Mouse (Mus musculus) intestine, postnatal 0 days (tissue): ENCODE data around the gene Bcap31. TPM values are rescaled to one million over a fixed set of nuclear protein-coding genes. Genes with fewer than 3 reads are reported as not detected.

ENCODE experiments used
- ATAC-seq: fragments of 200-750 bp; cut with Nextera tagmentation; 2 replicates; pipeline ENCODE4 v1.8.0; 2017; ENCODE audit warnings: mild to moderate bottlenecking, moderate TSS enrichment, moderate library complexity
- H3K27ac ChIP-seq: fragments of 300-500 bp; sonication (generic); 2 replicates; pipeline ENCODE4 v1.5.1; 2014; ENCODE audit warnings: mild to moderate bottlenecking, low read depth, low read length, moderate library complexity
- H3K27me3 ChIP-seq: fragments of 300-500 bp; sonication (generic); replicated peaks from 2 replicates; pipeline ENCODE4 v1.6.1; 2014; ENCODE audit warnings: low read length, mixed read lengths; ENCODE audit not compliant: control insufficient read depth, insufficient read depth
- H3K36me3 ChIP-seq: fragments of 300-500 bp; sonication (generic); 2 replicates; pipeline ENCODE4 v1.6.1; 2014; ENCODE audit warnings: mild to moderate bottlenecking, moderate library complexity; ENCODE audit not compliant: control insufficient read depth, insufficient read depth
- H3K4me1 ChIP-seq: fragments of 300-500 bp; sonication (generic); replicated peaks from 2 replicates; pipeline ENCODE4 v1.6.1; 2014; ENCODE audit warnings: antibody characterized with exemption, low read length, mixed read lengths; ENCODE audit not compliant: control insufficient read depth, insufficient read depth
- H3K4me2 ChIP-seq: fragments of 300-500 bp; sonication (generic); replicated peaks from 2 replicates; pipeline ENCODE4 v1.6.1; 2014; ENCODE audit warnings: low read depth, mild to moderate bottlenecking, moderate library complexity
- H3K4me3 ChIP-seq: fragments of 300-500 bp; sonication (generic); 2 replicates; pipeline ENCODE4 v1.5.1; 2014; ENCODE audit warnings: low read depth, low read length
- H3K9ac ChIP-seq: fragments of 300-500 bp; sonication (generic); 2 replicates; pipeline ENCODE4 v1.6.1; 2014; ENCODE audit warnings: mild to moderate bottlenecking, low read depth, low read length
- H3K9me3 ChIP-seq: fragments of 300-500 bp; sonication (generic); 2 replicates; pipeline ENCODE4 v1.6.1; 2016; ENCODE audit warnings: mixed run types; ENCODE audit not compliant: control insufficient read depth
- CTCF ChIP-seq: sonication (generic); IDR thresholded peaks from 2 replicates; pipeline ENCODE4 v1.5.1; 2016; ENCODE audit warnings: low read depth, mild to moderate bottlenecking, control low read depth, antibody characterized with exemption, moderate library complexity
- WGBS: fragments of 180-500 bp; shearing (Covaris S2); extraction: QIAGEN DNeasy Blood & Tissue Kit; methylation state at CpG from one replicate; pipeline ENCODE4 v1.1.7; 2014; 5-methylcytosine and 5-hydroxymethylcytosine counted together
- polyA plus RNA-seq: library from polyadenylated mRNA; unstranded; fragments of >200 nt; fragmentation: Nextera tagmentation; extraction: Ambion mirVana; gene quantifications from 2 replicates; pipeline ENCODE4 v1.2.1, GENCODE M21; 2015

Bcap31 gene
- polyA plus RNA-seq, 1 experiment from 2014 or later, result 382 TPM

- Histone ChIP-seq H3K4me1 (peaks cover 5% of the 10 kb centered on the region; the same call in 1 of the 2 replicates), H3K9ac (peak overlapping the region; percentile 58; the same call in 1 of the 2 replicates), H3K36me3 (no peaks in the 10 kb centered on the region), H3K27ac (peak overlapping the region; percentile 74), H3K9me3 (no peaks in the 10 kb centered on the region), H3K4me2 (peak overlapping the region; percentile 69), H3K4me3 (peak overlapping the region; percentile 52; the same call in 1 of the 2 replicates), H3K27me3 (no peaks in the 10 kb centered on the region)
- WGBS, result 50% methylated on average over 3 of the region's 3 CpGs
- no peak for ATAC-seq
- no peak for TF ChIP-seq CTCF
Observed at GRCm38 (mm10) chrX:73718271-73718670, 2.3 kb upstream of the Bcap31 start.

DNA sequence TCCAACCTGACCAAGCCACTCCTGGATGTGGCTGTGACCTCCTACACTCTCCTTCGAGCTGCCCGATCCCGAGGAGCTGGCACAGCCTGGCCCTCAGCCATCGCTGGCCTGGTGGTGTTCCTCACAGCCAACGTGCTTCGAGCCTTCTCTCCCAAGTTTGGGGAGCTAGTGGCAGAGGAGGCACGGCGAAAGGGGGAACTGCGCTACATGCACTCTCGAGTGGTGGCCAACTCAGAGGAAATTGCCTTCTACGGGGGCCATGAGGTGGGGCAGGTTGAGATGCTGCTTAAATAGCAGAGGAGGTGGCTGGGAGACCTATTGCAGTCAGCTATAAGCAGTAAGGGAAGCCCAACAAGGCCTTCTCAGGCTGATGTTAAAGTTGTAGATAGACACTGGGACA is 1.7 kb upstream of the Bcap31 start:
- Histone ChIP-seq H3K27ac (peak overlapping the region; percentile 74), H3K4me2 (peak overlapping the region; percentile 69), H3K9ac (peak overlapping the region; percentile 58; the same call in 1 of the 2 replicates), H3K4me1 (peaks cover 5% of the 10 kb centered on the region; the same call in 1 of the 2 replicates), H3K27me3 (no peaks in the 10 kb centered on the region), H3K9me3 (no peaks in the 10 kb centered on the region), H3K36me3 (no peaks in the 10 kb centered on the region), H3K4me3 (peak overlapping the region; percentile 52)
- 56% methylated on average over 11 of the region's 11 CpGs for WGBS
- no peak for ATAC-seq
- no peak for TF ChIP-seq CTCF

- peaks cover 5% of the 10 kb centered on the region; the same call in 1 of the 2 replicates for H3K4me1 ChIP-seq
- peak overlapping the region; percentile 69 for H3K4me2 ChIP-seq
- no peak; the same call in 1 of the 2 replicates for ATAC-seq
- peak overlapping the region; percentile 52 for H3K4me3 ChIP-seq
- H3K27me3 ChIP-seq, result no peaks in the 10 kb centered on the region
- H3K27ac ChIP-seq, result peak overlapping the region; percentile 73
- peak overlapping the region; percentile 58 for H3K9ac ChIP-seq
- WGBS, result 33% methylated on average over 30 of the region's 30 CpGs
- no peaks in the 10 kb centered on the region; the same call in 1 of the 2 replicates for H3K36me3 ChIP-seq
- H3K9me3 ChIP-seq, result no peaks in the 10 kb centered on the region
- TF ChIP-seq CTCF, result no peak
Observed at GRCm38 (mm10) chrX:73716709-73717545, 952 bp upstream of the Bcap31 start.

DNA sequence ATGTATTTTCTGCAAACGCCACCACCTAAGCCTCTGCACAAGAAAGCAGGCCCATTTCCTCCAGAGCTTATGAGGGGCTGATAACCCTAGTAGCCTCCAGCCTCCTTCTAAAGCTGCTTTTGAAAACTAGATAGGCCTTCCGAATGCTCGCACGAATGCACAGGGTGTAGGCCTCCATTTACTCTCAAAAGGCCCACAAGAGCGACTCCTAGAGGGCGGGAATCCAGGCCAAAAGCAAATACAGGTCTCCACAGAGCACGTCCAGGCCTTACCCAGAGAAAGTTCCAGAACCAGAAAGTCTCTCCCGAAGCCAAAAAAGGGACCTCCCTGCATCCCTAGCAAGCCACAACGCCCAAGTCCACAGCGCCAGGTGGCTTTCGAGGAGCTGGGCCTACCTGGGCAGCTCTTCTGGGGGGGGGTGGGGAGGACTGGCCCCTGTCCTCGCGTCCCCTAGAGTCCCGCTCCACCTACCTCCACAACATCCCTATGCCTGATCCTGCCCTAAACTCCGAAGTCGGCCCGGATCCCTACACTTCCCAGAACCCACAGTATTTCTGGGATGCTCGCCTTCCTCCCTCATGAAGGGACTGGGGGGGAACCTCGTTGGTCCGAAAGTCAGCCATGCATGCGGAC is 383 bp downstream of the Bcap31 start:
- peak; percentile 62 for TF ChIP-seq CTCF
- ATAC-seq, result peak; percentile 5; the same call in 1 of the 2 replicates
- H3K4me3 ChIP-seq, result peak overlapping the region; percentile 52
- peak overlapping the region; percentile 73 for H3K27ac ChIP-seq
- H3K4me1 ChIP-seq, result peaks cover 5% of the 10 kb centered on the region; the same call in 1 of the 2 replicates
- H3K9me3 ChIP-seq, result no peaks in the 10 kb centered on the region
- peak overlapping the region; percentile 51 for H3K9ac ChIP-seq
- peaks cover 9% of the 10 kb centered on the region; the same call in 1 of the 2 replicates for H3K36me3 ChIP-seq
- peak overlapping the region; percentile 67 for H3K4me2 ChIP-seq
- 17% methylated on average over 21 of the region's 21 CpGs for WGBS
- no peaks in the 10 kb centered on the region for H3K27me3 ChIP-seq

- H3K9ac ChIP-seq, result no peak overlapping the region
- 57% methylated on average over 1 of the region's 1 CpGs for WGBS
Observed at GRCm38 (mm10) chrX:73700472-73700871, 15.5 kb downstream of the Bcap31 start.

More at GRCm38 (mm10) chrX:73700472-73700871, 15.5 kb downstream of the Bcap31 start:
- no peak overlapping the region for H3K27ac ChIP-seq
- no peak overlapping the region for H3K4me2 ChIP-seq
- H3K4me3 ChIP-seq, result no peak overlapping the region
- H3K36me3 ChIP-seq, result 0 out of 2 replicates have a peak, but pooled peaks cover 3% of the 10 kb centered on the region
- no peaks in the 10 kb centered on the region for H3K9me3 ChIP-seq
- H3K27me3 ChIP-seq, result no peaks in the 10 kb centered on the region
- peak; percentile 68 for TF ChIP-seq CTCF
- no peaks in the 10 kb centered on the region for H3K4me1 ChIP-seq
- no peak for ATAC-seq
